Mouse (Mus musculus): ENCODE results near the gene Adamts18. TPM values are rescaled to one million over a fixed set of nuclear protein-coding genes. Genes with fewer than 3 reads are reported as not detected.

The Adamts18 gene
- 10 to 100 TPM; 11.8 to 12.8 TPM for total RNA-seq (2021)

GRCm38 (mm10) chr8:113848653-113849135, at the start of gene Adamts18:
Gene Adamts18 (minus strand): TSS chr8:113848738.
- intact Hi-C loops (cut with DNase I), result loop anchor here (10.0 kb wide), 2 partner anchors 136 to 184 kb away; no protein-coding TSS in a partner anchor
- peak; percentile 59 for DNase-seq

GRCm38 (mm10) chr8:113896446-113896845, 47.9 kb upstream of the Adamts18 start:
- DNase-seq, result peak; percentile 20
- intact Hi-C loops (cut with DNase I), result no loop called here

GRCm38 (mm10) chr8:113891376-113891775, 42.8 kb upstream of the Adamts18 start:
- intact Hi-C loops (cut with DNase I), result no loop called here

GRCm38 (mm10) chr8:113886509-113886908, 38.0 kb upstream of the Adamts18 start:
- intact Hi-C loops (cut with DNase I), result no loop called here
- DNase-seq, result no peak

More at GRCm38 (mm10) chr8:113891376-113891775, 42.8 kb upstream of the Adamts18 start:
- DNase-seq, result no peak

GRCm38 (mm10) chr8:113885101-113885500, 36.6 kb upstream of the Adamts18 start:
- intact Hi-C loops (cut with DNase I), result no loop called here
- peak; percentile 17 for DNase-seq

- intact Hi-C loops (cut with DNase I), result no loop called here
- no peak for DNase-seq
Observed at GRCm38 (mm10) chr8:113883994-113884393, 35.5 kb upstream of the Adamts18 start.

- intact Hi-C loops (cut with DNase I), result no loop called here
- no peak for DNase-seq
Observed at GRCm38 (mm10) chr8:113882558-113882957, 34.0 kb upstream of the Adamts18 start.

GRCm38 (mm10) chr8:113878411-113879006, 30.0 kb upstream of the Adamts18 start:
- no peak for DNase-seq
- intact Hi-C loops (cut with DNase I), result no loop called here

GRCm38 (mm10) chr8:113873446-113874120, 25.0 kb upstream of the Adamts18 start:
- intact Hi-C loops (cut with DNase I), result no loop called here
- peak; percentile 76 for DNase-seq

GRCm38 (mm10) chr8:113872436-113872835, 23.9 kb upstream of the Adamts18 start:
- intact Hi-C loops (cut with DNase I), result no loop called here
- no peak for DNase-seq

GRCm38 (mm10) chr8:113866530-113866929, 18.0 kb upstream of the Adamts18 start:
- intact Hi-C loops (cut with DNase I), result no loop called here
- DNase-seq, result no peak

- intact Hi-C loops (cut with DNase I), result no loop called here
- DNase-seq, result peak; percentile 74
Observed at GRCm38 (mm10) chr8:113865326-113866093, 17.0 kb upstream of the Adamts18 start.

GRCm38 (mm10) chr8:113859890-113860683, 11.5 kb upstream of the Adamts18 start:
- intact Hi-C loops (cut with DNase I), result no loop called here
- no peak for DNase-seq

- intact Hi-C loops (cut with DNase I), result no loop called here
- no peak for DNase-seq
Observed at GRCm38 (mm10) chr8:113858801-113859200, 10.3 kb upstream of the Adamts18 start.

GRCm38 (mm10) chr8:113854622-113855293, 6.2 kb upstream of the Adamts18 start:
- intact Hi-C loops (cut with DNase I), result no loop called here
- DNase-seq, result no peak

GRCm38 (mm10) chr8:113853714-113854113, 5.2 kb upstream of the Adamts18 start:
- intact Hi-C loops (cut with DNase I), result no loop called here
- no peak for DNase-seq

- no peak for DNase-seq
- intact Hi-C loops (cut with DNase I), result no loop called here
Observed at GRCm38 (mm10) chr8:113851655-113852054, 3.1 kb upstream of the Adamts18 start.

- intact Hi-C loops (cut with DNase I), result loop anchor here (10.0 kb wide), 2 partner anchors 137 to 183 kb away; no protein-coding TSS in a partner anchor
Observed at GRCm38 (mm10) chr8:113848081-113848652, 371 bp downstream of the Adamts18 start.

GRCm38 (mm10) chr8:113847606-113848080, 895 bp downstream of the Adamts18 start:
- intact Hi-C loops (cut with DNase I), result loop anchor here (10.0 kb wide), 2 partner anchors 137 to 183 kb away; no protein-coding TSS in a partner anchor
- no peak for DNase-seq

More at GRCm38 (mm10) chr8:113848081-113848652, 371 bp downstream of the Adamts18 start:
- no peak for DNase-seq
